Mouse (Mus musculus): ENCODE measurements around the gene Gpbp1l1.

Gene Gpbp1l1

DNA sequence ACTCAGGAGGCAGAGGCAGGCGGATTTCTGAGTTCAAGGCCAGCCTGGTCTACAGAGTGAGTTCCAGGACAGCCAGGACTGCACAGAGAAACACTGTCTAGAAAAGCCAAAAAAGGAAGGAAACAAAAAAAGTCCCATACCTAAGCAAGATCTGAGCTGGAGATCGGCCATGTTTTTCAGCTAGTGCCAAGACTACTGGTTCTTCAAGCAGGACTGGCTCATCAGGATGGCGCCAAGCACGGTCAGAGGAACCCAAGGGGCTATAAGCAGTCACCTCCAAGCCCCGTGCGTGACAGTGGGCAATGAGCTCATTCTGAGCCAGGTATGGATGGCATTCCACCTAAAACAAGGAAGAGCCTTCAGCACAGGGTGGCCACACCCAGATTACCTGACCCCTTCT lies 81.4 kb downstream of the Gpbp1l1 start:
- DNase-seq (ENCODE audit: low spot score), result no peak

GRCm38 (mm10) chr4:116642071-116642470 lies 84.6 kb downstream of the Gpbp1l1 start:
- DNase-seq (ENCODE audit: low spot score), result no peak
